Mouse (Mus musculus): ENCODE data around the gene Pcsk6.

The Pcsk6 gene

GRCm38 (mm10) chr7:65945342-65945993 is 83.9 kb downstream of the Pcsk6 start:
- DNase-seq = no peak

- no peak for DNase-seq
Observed at GRCm38 (mm10) chr7:65946397-65946796, 84.9 kb downstream of the Pcsk6 start.

GRCm38 (mm10) chr7:65948891-65949290 is 87.4 kb downstream of the Pcsk6 start:
- no peak for DNase-seq

- no peak for DNase-seq
Observed at GRCm38 (mm10) chr7:65954583-65954982, 93.0 kb downstream of the Pcsk6 start.

GRCm38 (mm10) chr7:65955304-65956220 is 94.0 kb downstream of the Pcsk6 start:
- DNase-seq = no peak

- no peak for DNase-seq
Observed at GRCm38 (mm10) chr7:65957245-65957644, 95.7 kb downstream of the Pcsk6 start.

GRCm38 (mm10) chr7:65958105-65958504 is 96.6 kb downstream of the Pcsk6 start:
- no peak for DNase-seq

GRCm38 (mm10) chr7:65959221-65959924 is 97.8 kb downstream of the Pcsk6 start:
- no peak for DNase-seq

- no peak for DNase-seq
Observed at GRCm38 (mm10) chr7:65962611-65963010, 101.1 kb downstream of the Pcsk6 start.

- DNase-seq = no peak
Observed at GRCm38 (mm10) chr7:65964398-65964797, 102.9 kb downstream of the Pcsk6 start.

- DNase-seq = peak in 1 of 2 experiments; percentile 20
Observed at GRCm38 (mm10) chr7:65971301-65971700, 109.8 kb downstream of the Pcsk6 start.

- DNase-seq = no peak
Observed at GRCm38 (mm10) chr7:65977286-65977685, 115.8 kb downstream of the Pcsk6 start.

- no peak for DNase-seq
Observed at GRCm38 (mm10) chr7:65977977-65978376, 116.4 kb downstream of the Pcsk6 start.

GRCm38 (mm10) chr7:65978996-65979823 is 117.7 kb downstream of the Pcsk6 start:
- no peak for DNase-seq

- no peak for DNase-seq
Observed at GRCm38 (mm10) chr7:65980000-65980399, 118.5 kb downstream of the Pcsk6 start.

- no peak for DNase-seq
Observed at GRCm38 (mm10) chr7:65982057-65982456, 120.5 kb downstream of the Pcsk6 start.

GRCm38 (mm10) chr7:65988249-65988648 is 126.7 kb downstream of the Pcsk6 start:
- DNase-seq = no peak

GRCm38 (mm10) chr7:65988709-65989108 is 127.2 kb downstream of the Pcsk6 start:
- no peak for DNase-seq

- DNase-seq = no peak
Observed at GRCm38 (mm10) chr7:65992329-65992728, 130.8 kb downstream of the Pcsk6 start.

GRCm38 (mm10) chr7:65993410-65993809 is 131.9 kb downstream of the Pcsk6 start:
- DNase-seq = no peak

- no peak for DNase-seq
Observed at GRCm38 (mm10) chr7:66001035-66001754, 139.7 kb downstream of the Pcsk6 start.

- DNase-seq = no peak
Observed at GRCm38 (mm10) chr7:66001797-66002196, 140.3 kb downstream of the Pcsk6 start.
